Mouse (Mus musculus): ENCODE measurements at regions not wholly inside any gene's neighbourhood (a gene's known extent, or its start where the extent isn't known, plus 50 kb on each side); places are given as distances from the start of the nearest gene placed in this dataset.

- no peak for DNase-seq (ENCODE audit: low spot score)
Measured at GRCm38 (mm10) chr13:102583984-102584645, 109.2 kb upstream of the Cd180 start.

GRCm38 (mm10) chr13:102586215-102586614 lies 107.1 kb upstream of the Cd180 start:
- DNase-seq (ENCODE audit: low spot score), result no peak

- DNase-seq (ENCODE audit: low spot score), result no peak
Measured at GRCm38 (mm10) chr13:102589680-102590435, 103.5 kb upstream of the Cd180 start.

GRCm38 (mm10) chr13:102591803-102592537 lies 101.4 kb upstream of the Cd180 start:
- no peak for DNase-seq (ENCODE audit: low spot score)

GRCm38 (mm10) chr13:102593405-102594200 lies 99.8 kb upstream of the Cd180 start:
- no peak for DNase-seq (ENCODE audit: low spot score)

- no peak for DNase-seq (ENCODE audit: low spot score)
Measured at GRCm38 (mm10) chr13:102594201-102594600, 99.2 kb upstream of the Cd180 start.

- DNase-seq (ENCODE audit: low spot score), result no peak
Measured at GRCm38 (mm10) chr13:102595602-102596001, 97.8 kb upstream of the Cd180 start.

- DNase-seq (ENCODE audit: low spot score), result no peak
Measured at GRCm38 (mm10) chr13:102596101-102596500, 97.3 kb upstream of the Cd180 start.

- no peak for DNase-seq (ENCODE audit: low spot score)
Measured at GRCm38 (mm10) chr13:102598181-102598580, 95.2 kb upstream of the Cd180 start.

GRCm38 (mm10) chr13:102599602-102600001 lies 93.8 kb upstream of the Cd180 start:
- peak; percentile 54 for DNase-seq (ENCODE audit: low spot score)

- peak; percentile 13 for DNase-seq (ENCODE audit: low spot score)
Measured at GRCm38 (mm10) chr13:102600026-102600425, 93.3 kb upstream of the Cd180 start.

- no peak for DNase-seq (ENCODE audit: low spot score)
Measured at GRCm38 (mm10) chr13:102624461-102624860, 68.9 kb upstream of the Cd180 start.

- DNase-seq (ENCODE audit: low spot score), result no peak
Measured at GRCm38 (mm10) chr13:102625171-102625835, 68.1 kb upstream of the Cd180 start.

- DNase-seq (ENCODE audit: low spot score), result no peak
Measured at GRCm38 (mm10) chr13:102625836-102626340, 67.5 kb upstream of the Cd180 start.

GRCm38 (mm10) chr13:102627786-102628185 lies 65.6 kb upstream of the Cd180 start:
- DNase-seq (ENCODE audit: low spot score), result peak; percentile 43

- DNase-seq (ENCODE audit: low spot score), result peak; percentile 79
Measured at GRCm38 (mm10) chr13:102629176-102629575, 64.2 kb upstream of the Cd180 start.

- DNase-seq (ENCODE audit: low spot score), result no peak
Measured at GRCm38 (mm10) chr13:102634236-102634957, 59.0 kb upstream of the Cd180 start.

GRCm38 (mm10) chr13:102636032-102636431 lies 57.3 kb upstream of the Cd180 start:
- DNase-seq (ENCODE audit: low spot score), result no peak

- no peak for DNase-seq (ENCODE audit: low spot score)
Measured at GRCm38 (mm10) chr13:102637059-102637458, 56.3 kb upstream of the Cd180 start.

- DNase-seq (ENCODE audit: low spot score), result no peak
Measured at GRCm38 (mm10) chr13:102639651-102640050, 53.7 kb upstream of the Cd180 start.

- DNase-seq (ENCODE audit: low spot score), result no peak
Measured at GRCm38 (mm10) chr13:102640171-102640570, 53.2 kb upstream of the Cd180 start.
